Mouse (Mus musculus) olfactory bulb, adult 2 months (tissue): ENCODE measurements around the gene Il18.

Experiments
- CTCF ChIP-seq: fragments of 200-500 bp; IDR thresholded peaks from 2 replicates; pipeline ENCODE4 v1.5.1; 2012; ENCODE audit warnings: low read depth, mild to moderate bottlenecking, low read length, moderate library complexity; ENCODE audit not compliant: insufficient read depth
- POLR2A ChIP-seq: fragments of 200-500 bp; IDR thresholded peaks from 2 replicates; pipeline ENCODE4 v1.6.1; 2012; ENCODE audit warnings: mild to moderate bottlenecking, low read depth, low read length, moderate library complexity; ENCODE audit not compliant: insufficient read depth

GRCm38 (mm10) chr9:50586955-50587354 lies 32.3 kb downstream of the Il18 start:
- no peak for TF ChIP-seq POLR2A
- TF ChIP-seq CTCF = no peak
